Mouse (Mus musculus) ES-E14 (cell line): ENCODE data around the gene E2f7. TPM values are rescaled to one million over a fixed set of nuclear protein-coding genes. Genes with fewer than 3 reads are reported as not detected.

Experiments used
- DNase-seq: peaks from one replicate; pipeline ENCODE4 v3.0.0-alpha.2; 2013; ENCODE audit warnings: low read depth, low spot score
- H3K27ac ChIP-seq: 2 replicates; pipeline ENCODE4 v1.5.1; 2012; ENCODE audit warnings: low read depth, mild to moderate bottlenecking, low read length, moderate library complexity, mixed read lengths; ENCODE audit not compliant: poor library complexity, insufficient read depth, severe bottlenecking
- H3K36me3 ChIP-seq: 2 replicates; pipeline ENCODE4 v1.6.1; 2012; ENCODE audit warnings: mild to moderate bottlenecking, low read length, moderate library complexity, mixed read lengths; ENCODE audit not compliant: control insufficient read depth, poor library complexity, insufficient read depth, severe bottlenecking
- H3K4me1 ChIP-seq, 2 experiments: fragments of 150-350 bp in 1 of 2; sonication (generic) in 1 of 2; 2 replicates each; pipeline ENCODE4 v1.6.1; 2012; ENCODE audit warnings: low read length in 2 of 2, mild to moderate bottlenecking in 1 of 2, mixed read lengths in 1 of 2; ENCODE audit not compliant: control insufficient read depth in 2 of 2, insufficient read depth in 2 of 2, poor library complexity in 1 of 2
- H3K4me3 ChIP-seq, 2 experiments: fragments of 150-350 bp in 1 of 2; sonication (generic) in 1 of 2; 2 replicates each; pipeline ENCODE4 v1.5.1; 2012; ENCODE audit warnings: low read length in 2 of 2, low read depth in 1 of 2, mild to moderate bottlenecking in 1 of 2, mixed read lengths in 1 of 2; ENCODE audit not compliant: insufficient read depth in 1 of 2, poor library complexity in 1 of 2, severe bottlenecking in 1 of 2
- H3K9ac ChIP-seq: 2 replicates; pipeline ENCODE4 v1.6.1; 2012; ENCODE audit warnings: low read depth, mild to moderate bottlenecking, low read length, mixed read lengths; ENCODE audit not compliant: poor library complexity, insufficient read depth, severe bottlenecking
- H3K9me3 ChIP-seq: fragments of 150-350 bp; sonication (generic); 2 replicates; pipeline ENCODE4 v1.6.1; 2012; ENCODE audit warnings: low read depth, mild to moderate bottlenecking, low read length; ENCODE audit not compliant: control insufficient read depth, insufficient read depth
- CHD2 ChIP-seq: IDR thresholded peaks from 2 replicates; pipeline ENCODE4 v1.6.1; 2014; ENCODE audit warnings: mild to moderate bottlenecking, low read depth, low read length, inconsistent platforms
- HCFC1 ChIP-seq: IDR thresholded peaks from 2 replicates; pipeline ENCODE4 v1.6.1; 2012; ENCODE audit warnings: low read length, inconsistent platforms, borderline replicate concordance; ENCODE audit not compliant: insufficient read depth
- MAFK ChIP-seq: IDR thresholded peaks from 2 replicates; pipeline ENCODE4 v1.6.1; 2014; ENCODE audit warnings: mild to moderate bottlenecking, low read depth, low read length, inconsistent platforms; ENCODE audit not compliant: insufficient read depth
- ZC3H11A ChIP-seq: IDR thresholded peaks from 2 replicates; pipeline ENCODE4 v1.6.1; 2012; ENCODE audit warnings: low read depth, mild to moderate bottlenecking, inconsistent platforms, low read length, borderline replicate concordance
- ZNF384 ChIP-seq: IDR thresholded peaks from 2 replicates; pipeline ENCODE4 v1.6.1; 2012; ENCODE audit warnings: low read depth, low read length, inconsistent platforms
- in situ Hi-C, 2 experiments: fragments of 600-800 bp; cut with MboI; formaldehyde crosslinking; loops; one replicate each; pipeline ENCODE4 v1.15.1; 2025; ENCODE audit warnings: low sequenced_read_pairs in 2 of 2, inconsistent platforms in 1 of 2; ENCODE audit not compliant: unreplicated experiment in 2 of 2
- total RNA-seq: library from RNA; depleted of rRNA; stranded (reverse); fragments of 300-350 nt; gene quantifications from 2 replicates; pipeline ENCODE4 v1.2.3, GENCODE M21; 2012

E2f7 gene
- total RNA-seq, 1 experiment = 15.6 TPM

DNA sequence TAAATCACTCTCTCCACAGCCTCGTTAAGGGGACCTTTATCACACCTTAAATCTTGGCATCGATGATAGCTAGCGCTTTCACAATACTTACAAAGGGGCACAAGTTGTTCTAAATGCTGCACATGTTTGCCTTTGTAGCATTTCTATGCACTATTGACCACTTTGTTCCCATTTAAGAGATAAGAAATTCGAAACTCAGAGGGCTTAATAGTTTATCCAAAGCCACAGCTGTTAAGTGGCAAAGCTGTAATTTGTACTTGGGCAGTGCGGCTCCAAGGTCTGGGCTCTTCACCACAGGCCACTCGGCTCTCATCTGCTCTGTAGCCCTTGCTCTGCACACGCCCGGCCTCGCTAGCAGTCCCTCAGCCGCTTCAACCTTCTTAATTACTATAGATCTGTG lies 28.4 kb upstream of the E2f7 start:
- H3K9ac ChIP-seq = no peak overlapping the region
- H3K4me1 ChIP-seq = no peaks in the 10 kb centered on the region
- in situ Hi-C loops = no loop called here
- no peaks in the 10 kb centered on the region for H3K36me3 ChIP-seq
- no peak overlapping the region for H3K4me3 ChIP-seq
- no peak overlapping the region for H3K27ac ChIP-seq
- TF ChIP-seq ZNF384 (no peak), HCFC1 (no peak), MAFK (no peak), CHD2 (no peak), ZC3H11A (no peak)
- DNase-seq = no peak
- H3K9me3 ChIP-seq = no peaks in the 10 kb centered on the region

DNA sequence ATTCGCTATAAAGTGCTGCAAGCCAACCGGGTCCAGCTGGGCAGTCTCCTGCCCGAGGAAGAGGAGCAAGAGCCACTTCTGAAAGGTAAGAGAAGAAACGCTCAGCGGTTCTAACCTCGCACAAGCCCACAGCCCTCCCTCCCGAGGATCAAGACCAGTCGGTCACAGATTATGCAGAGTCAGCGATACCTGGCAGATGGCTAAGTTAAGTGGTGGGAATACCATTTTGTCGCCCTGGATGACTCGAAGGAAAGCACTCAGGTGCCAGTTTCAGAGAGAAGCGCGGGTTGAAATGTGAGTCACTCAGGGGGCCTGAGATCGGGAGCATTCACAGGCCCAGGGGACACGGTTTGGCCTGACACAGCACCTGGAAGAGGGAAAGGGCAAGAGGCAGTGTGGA lies 18.8 kb upstream of the E2f7 start:
- no peak overlapping the region for H3K9ac ChIP-seq
- DNase-seq = no peak
- H3K4me3 ChIP-seq = no peak overlapping the region
- TF ChIP-seq MAFK (peak; percentile 89), ZC3H11A (no peak)
- in situ Hi-C loops = no loop called here
- H3K36me3 ChIP-seq = no peaks in the 10 kb centered on the region
- H3K4me1 ChIP-seq = no peaks in the 10 kb centered on the region
- no peaks in the 10 kb centered on the region for H3K9me3 ChIP-seq
- no peak overlapping the region for H3K27ac ChIP-seq

DNA sequence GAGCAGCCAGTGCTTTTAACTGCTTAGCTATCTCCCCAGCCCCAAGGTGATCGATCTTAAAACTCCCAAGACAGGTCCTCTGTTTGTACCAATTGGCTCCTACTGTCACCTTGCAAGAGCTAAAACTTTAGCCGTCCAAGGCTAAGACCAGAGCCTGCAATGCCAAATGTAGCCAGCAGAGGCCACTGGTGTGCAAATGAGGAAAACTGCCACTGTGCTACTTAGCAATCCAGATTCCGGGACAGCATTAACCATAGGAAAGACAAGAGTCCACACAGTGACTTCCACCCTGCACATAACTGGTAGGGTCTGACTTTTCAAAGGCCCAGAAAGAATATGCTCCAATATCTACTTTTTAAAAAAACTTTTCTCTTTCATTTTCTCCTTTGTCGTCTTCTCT lies 17.4 kb upstream of the E2f7 start:
- in situ Hi-C loops = no loop called here
- H3K9me3 ChIP-seq = no peaks in the 10 kb centered on the region

DNA sequence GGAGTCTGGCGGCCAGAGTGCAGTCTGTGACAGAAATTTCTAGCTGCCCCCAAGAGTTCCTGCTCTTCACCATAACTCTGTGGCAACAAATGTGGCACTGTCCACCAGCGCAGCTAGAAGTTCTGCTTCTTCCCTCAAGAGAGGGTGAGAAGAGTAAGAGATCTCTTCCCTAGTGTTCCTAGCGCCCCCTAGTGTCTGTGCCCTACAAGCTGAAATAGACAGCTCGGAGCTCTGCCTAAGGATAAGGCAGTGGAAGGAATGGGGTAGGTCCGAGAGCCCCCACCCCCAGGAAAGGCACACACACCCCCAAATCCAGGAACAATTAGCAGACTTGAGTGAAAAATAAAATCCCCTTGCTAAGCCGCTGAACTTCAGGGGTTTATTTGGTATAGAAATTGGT lies 11.9 kb upstream of the E2f7 start:
- DNase-seq = peak; percentile 65
- Histone ChIP-seq H3K9me3 (no peaks in the 10 kb centered on the region), H3K36me3 (no peaks in the 10 kb centered on the region), H3K4me3 (no peak overlapping the region), H3K27ac (no peak overlapping the region), H3K4me1 (0 out of 4 replicates have a peak, but pooled peaks cover 0 to 2% of the 10 kb centered on the region in 2 experiments), H3K9ac (no peak overlapping the region)
- TF ChIP-seq CHD2 (no peak), MAFK (no peak), ZC3H11A (no peak), ZNF384 (no peak), HCFC1 (no peak)
- in situ Hi-C loops = no loop called here

More for the DNA sequence above, 17.4 kb upstream of the E2f7 start:
- Histone ChIP-seq H3K27ac (no peak overlapping the region), H3K9ac (no peak overlapping the region), H3K4me1 (no peaks in the 10 kb centered on the region), H3K36me3 (no peaks in the 10 kb centered on the region), H3K4me3 (no peak overlapping the region)
- TF ChIP-seq ZNF384 (no peak), CHD2 (no peak), HCFC1 (no peak), ZC3H11A (no peak), MAFK (no peak)
- peak; percentile 73 for DNase-seq

DNA sequence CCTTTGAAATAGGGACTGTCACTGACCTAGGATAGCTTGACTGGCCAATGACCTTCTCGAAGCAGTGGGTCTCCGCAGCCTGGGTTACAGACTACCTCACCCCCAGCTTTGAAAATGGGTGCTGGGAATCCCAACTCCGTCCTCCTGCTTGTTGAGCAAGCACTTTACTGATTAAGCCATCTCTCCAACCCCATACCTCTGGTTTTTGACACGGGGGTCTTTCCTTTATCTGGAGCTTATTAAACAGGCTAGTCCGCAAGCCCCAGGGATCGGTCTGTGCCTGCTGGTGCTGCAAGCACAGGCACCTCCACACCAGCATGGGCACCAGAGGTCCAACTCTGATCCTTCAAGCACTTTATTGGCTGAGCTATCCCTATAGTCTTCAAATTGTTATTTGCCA lies 1.5 kb upstream of the E2f7 start:
- no peak overlapping the region for H3K9ac ChIP-seq
- H3K4me3 ChIP-seq = no peak overlapping the region
- peaks cover 2% of the 10 kb centered on the region; the same call in 1 of the 2 replicates for H3K36me3 ChIP-seq
- H3K27ac ChIP-seq = no peak overlapping the region
- H3K4me1 ChIP-seq = peaks cover 0 to 6% of the 10 kb centered on the region in 2 experiments; a peak in 1 of 4 replicates
- H3K9me3 ChIP-seq = no peaks in the 10 kb centered on the region
- no peak for DNase-seq
- in situ Hi-C loops = no loop called here
- TF ChIP-seq ZNF384 = no peak
- TF ChIP-seq HCFC1 = no peak
- no peak for TF ChIP-seq ZC3H11A
- TF ChIP-seq CHD2 = no peak
- TF ChIP-seq MAFK = no peak
